Mouse (Mus musculus) stomach, embryonic 16.5 days (tissue): Measurements from ENCODE around the gene Gpr162. TPM values are rescaled to one million over a fixed set of nuclear protein-coding genes. Genes with fewer than 3 reads are reported as not detected.

ENCODE experiments used
- ATAC-seq: fragments of 200-750 bp; cut with Nextera tagmentation; 2 replicates; pipeline ENCODE4 v1.8.0; 2017; ENCODE audit warnings: moderate number of reproducible peaks, moderate TSS enrichment; ENCODE audit not compliant: insufficient read depth, low FRiP score
- H3K27ac ChIP-seq: fragments of 300-500 bp; sonication (generic); 2 replicates; pipeline ENCODE4 v1.5.1; 2014; ENCODE audit warnings: low read length
- H3K27me3 ChIP-seq: fragments of 300-500 bp; sonication (generic); 2 replicates; pipeline ENCODE4 v1.6.1; 2014; ENCODE audit warnings: low read length, control low read depth, mixed read lengths; ENCODE audit not compliant: control insufficient read depth, insufficient read depth
- H3K36me3 ChIP-seq: fragments of 300-500 bp; sonication (generic); 2 replicates; pipeline ENCODE4 v1.6.1; 2014; ENCODE audit warnings: low read length; ENCODE audit not compliant: control insufficient read depth, insufficient read depth
- H3K4me1 ChIP-seq: fragments of 300-500 bp; sonication (generic); 2 replicates; pipeline ENCODE4 v1.6.1; 2014; ENCODE audit warnings: low read length, control low read depth, mixed read lengths; ENCODE audit not compliant: control insufficient read depth, insufficient read depth
- H3K4me2 ChIP-seq: fragments of 300-500 bp; sonication (generic); 2 replicates; pipeline ENCODE4 v1.6.1; 2014; ENCODE audit warnings: low read depth, low read length, mixed read lengths
- H3K4me3 ChIP-seq: fragments of 300-500 bp; sonication (generic); replicated peaks from 2 replicates; pipeline ENCODE4 v1.5.1; 2014; ENCODE audit warnings: mild to moderate bottlenecking, low read length
- H3K9ac ChIP-seq: fragments of 300-500 bp; sonication (generic); 2 replicates; pipeline ENCODE4 v1.6.1; 2014; ENCODE audit warnings: low read length
- H3K9me3 ChIP-seq: fragments of 300-500 bp; sonication (generic); replicated peaks from 2 replicates; pipeline ENCODE4 v1.6.1; 2016; ENCODE audit warnings: low read length, control low read depth; ENCODE audit not compliant: control insufficient read depth
- WGBS: fragments of 180-500 bp; shearing (Covaris S2); extraction: QIAGEN DNeasy Blood & Tissue Kit; methylation state at CpG from one replicate; pipeline ENCODE4 v1.1.7; 2014; 5-methylcytosine and 5-hydroxymethylcytosine counted together
- polyA plus RNA-seq: library from polyadenylated mRNA; unstranded; fragments of >200 nt; fragmentation: Nextera tagmentation; extraction: Ambion mirVana; gene quantifications from 2 replicates; pipeline ENCODE4 v1.2.1, GENCODE M21; 2015

Gene Gpr162
- polyA plus RNA-seq, 1 experiment from 2014 or later, result 1.1 TPM

- Histone ChIP-seq H3K4me3 (no peak overlapping the region), H3K9ac (no peak overlapping the region), H3K9me3 (no peaks in the 10 kb centered on the region), H3K27me3 (no peaks in the 10 kb centered on the region), H3K36me3 (peaks cover 16% of the 10 kb centered on the region), H3K4me1 (peaks cover 9% of the 10 kb centered on the region), H3K4me2 (no peak overlapping the region), H3K27ac (no peak overlapping the region)
- WGBS, result 87% methylated on average over 8 of the region's 8 CpGs
- no peak for ATAC-seq
These were observed 45.8 kb downstream of the Gpr162 start for GRCm38 (mm10) chr6:124817971-124818370.

- H3K27me3 ChIP-seq, result no peaks in the 10 kb centered on the region
- H3K4me3 ChIP-seq, result no peak overlapping the region
- no peak overlapping the region for H3K27ac ChIP-seq
- H3K9ac ChIP-seq, result no peak overlapping the region
- no peak overlapping the region for H3K4me2 ChIP-seq
- H3K9me3 ChIP-seq, result no peaks in the 10 kb centered on the region
- H3K36me3 ChIP-seq, result peaks cover 16% of the 10 kb centered on the region
- ATAC-seq, result no peak
- WGBS, result 93% methylated on average over 8 of the region's 8 CpGs
- H3K4me1 ChIP-seq, result peaks cover 14% of the 10 kb centered on the region
These were observed 46.2 kb downstream of the Gpr162 start for GRCm38 (mm10) chr6:124817563-124817962.

- H3K9ac ChIP-seq, result no peak overlapping the region
- WGBS, result 96% methylated on average over 11 of the region's 11 CpGs
- no peak for ATAC-seq
- no peak overlapping the region for H3K27ac ChIP-seq
- no peak overlapping the region for H3K4me3 ChIP-seq
- H3K4me2 ChIP-seq, result no peak overlapping the region
- no peaks in the 10 kb centered on the region for H3K9me3 ChIP-seq
- H3K4me1 ChIP-seq, result peaks cover 17% of the 10 kb centered on the region
- H3K27me3 ChIP-seq, result no peaks in the 10 kb centered on the region
- peaks cover 16% of the 10 kb centered on the region for H3K36me3 ChIP-seq
These were observed 46.7 kb downstream of the Gpr162 start for GRCm38 (mm10) chr6:124817125-124817524.

- Histone ChIP-seq H3K4me1 (peaks cover 21% of the 10 kb centered on the region), H3K4me3 (no peak overlapping the region), H3K4me2 (no peak overlapping the region), H3K27me3 (no peaks in the 10 kb centered on the region), H3K9ac (no peak overlapping the region), H3K27ac (no peak overlapping the region), H3K36me3 (peaks cover 22% of the 10 kb centered on the region), H3K9me3 (no peaks in the 10 kb centered on the region)
- 74% methylated on average over 4 of the region's 4 CpGs for WGBS
- no peak for ATAC-seq
These were observed 47.2 kb downstream of the Gpr162 start for GRCm38 (mm10) chr6:124816611-124817010.

GRCm38 (mm10) chr6:124814858-124815774 lies 48.7 kb downstream of the Gpr162 start:
- H3K9ac ChIP-seq, result no peak overlapping the region
- no peak overlapping the region for H3K4me3 ChIP-seq
- H3K27me3 ChIP-seq, result no peaks in the 10 kb centered on the region
- H3K36me3 ChIP-seq, result peaks cover 21% of the 10 kb centered on the region
- H3K27ac ChIP-seq, result no peak overlapping the region
- H3K9me3 ChIP-seq, result no peaks in the 10 kb centered on the region
- 67% methylated on average over 9 of the region's 9 CpGs for WGBS
- H3K4me1 ChIP-seq, result peaks cover 24% of the 10 kb centered on the region
- ATAC-seq, result no peak
- H3K4me2 ChIP-seq, result no peak overlapping the region

- Histone ChIP-seq H3K4me3 (peak overlapping the region; percentile 82), H3K27ac (peak overlapping the region; percentile 41; the same call in 1 of the 2 replicates), H3K4me2 (peak overlapping the region; percentile 95), H3K4me1 (peaks cover 30% of the 10 kb centered on the region), H3K36me3 (peaks cover 17% of the 10 kb centered on the region), H3K27me3 (no peaks in the 10 kb centered on the region), H3K9me3 (no peaks in the 10 kb centered on the region), H3K9ac (peak overlapping the region; percentile 95)
- ATAC-seq, result 0 out of 2 replicates have a peak, but pooled peaks have one; percentile 13
- WGBS, result 37% methylated on average over 7 of the region's 8 CpGs
These were observed 49.3 kb downstream of the Gpr162 start for GRCm38 (mm10) chr6:124814448-124814847.

GRCm38 (mm10) chr6:124813933-124814332 lies 49.9 kb downstream of the Gpr162 start, which contains the start of gene Tpi1:
Gene Tpi1 (minus strand): TSS chr6:124814296.
- H3K4me1 ChIP-seq, result peaks cover 30% of the 10 kb centered on the region

GRCm38 (mm10) chr6:124813496-124813895 lies 50.3 kb downstream of the Gpr162 start:
- peak overlapping the region; percentile 95 for H3K9ac ChIP-seq
- peaks cover 30% of the 10 kb centered on the region for H3K4me1 ChIP-seq
- WGBS, result under 1% methylated on average over 18 of the region's 18 CpGs
- peak overlapping the region; percentile 97 for H3K27ac ChIP-seq
- peaks cover 17% of the 10 kb centered on the region; the same call in 1 of the 2 replicates for H3K36me3 ChIP-seq
- H3K27me3 ChIP-seq, result no peaks in the 10 kb centered on the region
- H3K4me3 ChIP-seq, result peak overlapping the region; percentile 82
- peak overlapping the region; percentile 95 for H3K4me2 ChIP-seq
- no peaks in the 10 kb centered on the region for H3K9me3 ChIP-seq
- ATAC-seq, result peak; percentile 65

More at GRCm38 (mm10) chr6:124813933-124814332, 49.9 kb downstream of the Gpr162 start, which contains the start of gene Tpi1:
- Histone ChIP-seq H3K9ac (peak within 1 kb of the TSS; percentile 95), H3K27me3 (no peaks in the 10 kb centered on the region), H3K9me3 (no peaks in the 10 kb centered on the region), H3K4me3 (peak within 1 kb of the TSS; percentile 82), H3K36me3 (peaks cover 17% of the 10 kb centered on the region), H3K27ac (peak within 1 kb of the TSS; percentile 97), H3K4me2 (peak within 1 kb of the TSS; percentile 95)
- peak; percentile 92 for ATAC-seq
- WGBS, result 1% methylated on average over 22 of the region's 22 CpGs

- Histone ChIP-seq H3K4me2 (peak overlapping the region; percentile 95), H3K4me1 (peaks cover 35% of the 10 kb centered on the region), H3K9me3 (no peaks in the 10 kb centered on the region), H3K27ac (peak overlapping the region; percentile 97), H3K4me3 (peak overlapping the region; percentile 82), H3K9ac (peak overlapping the region; percentile 95), H3K36me3 (peaks cover 16% of the 10 kb centered on the region; the same call in 1 of the 2 replicates), H3K27me3 (no peaks in the 10 kb centered on the region)
- WGBS, result 10% methylated on average over 9 of the region's 9 CpGs
- no peak for ATAC-seq
These were observed 50.9 kb downstream of the Gpr162 start for GRCm38 (mm10) chr6:124812848-124813247.
